Mouse (Mus musculus): ENCODE data around the gene Abca3. TPM values are rescaled to one million over a fixed set of nuclear protein-coding genes. Genes with fewer than 3 reads are reported as not detected.

The Abca3 gene
- total and polyA plus RNA-seq, 3 experiments: 12.1 to 13.4 (median 12.6) TPM

- H3K27ac ChIP-seq: no peak overlapping the region
- no peak overlapping the region for H3K4me3 ChIP-seq
- WGBS: 51% methylated on average over 7 of the region's 7 CpGs
- H3K79me2 ChIP-seq (replicated peaks; ENCODE audit: control insufficient read depth, insufficient read depth, low read length): no peaks in the 10 kb centered on the region
- no peaks in the 10 kb centered on the region for H3K36me3 ChIP-seq (ENCODE audit: control insufficient read depth, insufficient read depth, low read length)
- no peak for DNase-seq
- no peaks in the 10 kb centered on the region for H3K4me1 ChIP-seq (ENCODE audit: control insufficient read depth, insufficient read depth, low read length)
- TF ChIP-seq EP300 (IDR thresholded peaks at IDR 0.05; ENCODE audit: insufficient read depth, low read depth, low read length) (no peak), CTCF (IDR thresholded peaks at IDR 0.05) (no peak), POLR2A (IDR thresholded peaks at IDR 0.05; ENCODE audit: insufficient read depth, low read depth, low read length) (no peak)
- no peak overlapping the region for H3K9ac ChIP-seq (ENCODE audit: low read depth, low read length)
- intact Hi-C loops (cut with DNase I): no loop called here
- H3K27me3 ChIP-seq (ENCODE audit: control insufficient read depth, insufficient read depth, low read length): no peaks in the 10 kb centered on the region
Measured at GRCm38 (mm10) chr17:24346831-24347230, 4.9 kb upstream of the Abca3 start.

GRCm38 (mm10) chr17:24349176-24349575 lies 2.6 kb upstream of the Abca3 start:
- no peak for DNase-seq
- Histone ChIP-seq H3K27me3 (ENCODE audit: control insufficient read depth, insufficient read depth, low read length) (no peaks in the 10 kb centered on the region), H3K4me3 (no peak overlapping the region), H3K27ac (no peak overlapping the region), H3K9ac (ENCODE audit: low read depth, low read length) (no peak overlapping the region), H3K4me1 (ENCODE audit: control insufficient read depth, insufficient read depth, low read length) (peaks cover 4% of the 10 kb centered on the region), H3K36me3 (ENCODE audit: control insufficient read depth, insufficient read depth, low read length) (no peaks in the 10 kb centered on the region), H3K79me2 (replicated peaks; ENCODE audit: control insufficient read depth, insufficient read depth, low read length) (no peaks in the 10 kb centered on the region)
- TF ChIP-seq CTCF (IDR thresholded peaks at IDR 0.05): no peak
- WGBS: 68% methylated on average over 2 of the region's 2 CpGs
- intact Hi-C loops (cut with DNase I): no loop called here

- WGBS: 3% methylated on average over 42 of the region's 42 CpGs
- intact Hi-C loops (cut with DNase I): loop anchor here (2.0 kb wide), 1 partner anchor 178 kb away; no protein-coding TSS in a partner anchor
- Histone ChIP-seq H3K4me3 (peak within 1 kb of the TSS; percentile 91), H3K9ac (ENCODE audit: low read depth, low read length) (peak within 1 kb of the TSS; percentile 86), H3K27ac (peak within 1 kb of the TSS; percentile 89), H3K27me3 (ENCODE audit: control insufficient read depth, insufficient read depth, low read length) (no peaks in the 10 kb centered on the region), H3K36me3 (ENCODE audit: control insufficient read depth, insufficient read depth, low read length) (no peaks in the 10 kb centered on the region), H3K4me1 (ENCODE audit: control insufficient read depth, insufficient read depth, low read length) (peaks cover 7% of the 10 kb centered on the region), H3K79me2 (replicated peaks; ENCODE audit: control insufficient read depth, insufficient read depth, low read length) (0 out of 2 replicates have a peak, but pooled peaks cover 1% of the 10 kb centered on the region)
- DNase-seq: peak; percentile 27 to 40
- TF ChIP-seq POLR2A (IDR thresholded peaks at IDR 0.05; ENCODE audit: insufficient read depth, low read depth, low read length): no peak
- TF ChIP-seq EP300 (IDR thresholded peaks at IDR 0.05; ENCODE audit: insufficient read depth, low read depth, low read length): no peak
- TF ChIP-seq CTCF (IDR thresholded peaks at IDR 0.05): no peak
Measured at GRCm38 (mm10) chr17:24350926-24351759, 607 bp upstream of the Abca3 start, which contains the start of gene Abca17. Gene Abca17, minus strand, starts transcription at chr17:24351068.

GRCm38 (mm10) chr17:24352370-24353194 lies 832 bp downstream of the Abca3 start:
- intact Hi-C loops (cut with DNase I): loop anchor here (2.0 kb wide), 1 partner anchor 62 kb away; the partner anchor contains the start of gene Rnps1
- TF ChIP-seq POLR2A (IDR thresholded peaks at IDR 0.05; ENCODE audit: insufficient read depth, low read depth, low read length) (no peak), CTCF (IDR thresholded peaks at IDR 0.05) (no peak), EP300 (IDR thresholded peaks at IDR 0.05; ENCODE audit: insufficient read depth, low read depth, low read length) (no peak)
- peak overlapping the region; percentile 91 for H3K4me3 ChIP-seq
- peaks cover 7% of the 10 kb centered on the region for H3K4me1 ChIP-seq (ENCODE audit: control insufficient read depth, insufficient read depth, low read length)
- peak overlapping the region; percentile 89 for H3K27ac ChIP-seq
- H3K36me3 ChIP-seq (ENCODE audit: control insufficient read depth, insufficient read depth, low read length): no peaks in the 10 kb centered on the region
- no peaks in the 10 kb centered on the region for H3K27me3 ChIP-seq (ENCODE audit: control insufficient read depth, insufficient read depth, low read length)
- H3K79me2 ChIP-seq (replicated peaks; ENCODE audit: control insufficient read depth, insufficient read depth, low read length): 0 out of 2 replicates have a peak, but pooled peaks cover 1% of the 10 kb centered on the region
- no peak for DNase-seq
- 8% methylated on average over 36 of the region's 36 CpGs for WGBS
- H3K9ac ChIP-seq (ENCODE audit: low read depth, low read length): peak overlapping the region; percentile 86

- H3K4me3 ChIP-seq: no peak overlapping the region
- no peaks in the 10 kb centered on the region for H3K27me3 ChIP-seq (ENCODE audit: control insufficient read depth, insufficient read depth, low read length)
- H3K27ac ChIP-seq: no peak overlapping the region
- no peak for DNase-seq
- no peaks in the 10 kb centered on the region for H3K36me3 ChIP-seq (ENCODE audit: control insufficient read depth, insufficient read depth, low read length)
- 0 out of 2 replicates have a peak, but pooled peaks cover 1% of the 10 kb centered on the region for H3K79me2 ChIP-seq (replicated peaks; ENCODE audit: control insufficient read depth, insufficient read depth, low read length)
- WGBS: 94% methylated on average over 3 of the region's 3 CpGs
- no peak for TF ChIP-seq CTCF (IDR thresholded peaks at IDR 0.05)
- no peak overlapping the region for H3K9ac ChIP-seq (ENCODE audit: low read depth, low read length)
- H3K4me1 ChIP-seq (ENCODE audit: control insufficient read depth, insufficient read depth, low read length): peaks cover 7% of the 10 kb centered on the region
- intact Hi-C loops (cut with DNase I): loop anchor here (2.0 kb wide), 1 partner anchor 61 kb away; the partner anchor contains the start of gene Rnps1
Measured at GRCm38 (mm10) chr17:24353960-24354359, 2.2 kb downstream of the Abca3 start.

Measured in heart, adult 2 months (tissue).